Mouse (Mus musculus) monocyte, adult 59 days (primary cell): ENCODE data around the gene Cmtm2a. TPM values are rescaled to one million over a fixed set of nuclear protein-coding genes. Genes with fewer than 3 reads are reported as not detected.

Experiments
- total RNA-seq, 2 experiments: library from RNA; stranded (reverse); gene quantifications; one replicate each; pipeline ENCODE4 v1.2.4; 2023

The Cmtm2a gene
- not detected for total RNA-seq

DNA sequence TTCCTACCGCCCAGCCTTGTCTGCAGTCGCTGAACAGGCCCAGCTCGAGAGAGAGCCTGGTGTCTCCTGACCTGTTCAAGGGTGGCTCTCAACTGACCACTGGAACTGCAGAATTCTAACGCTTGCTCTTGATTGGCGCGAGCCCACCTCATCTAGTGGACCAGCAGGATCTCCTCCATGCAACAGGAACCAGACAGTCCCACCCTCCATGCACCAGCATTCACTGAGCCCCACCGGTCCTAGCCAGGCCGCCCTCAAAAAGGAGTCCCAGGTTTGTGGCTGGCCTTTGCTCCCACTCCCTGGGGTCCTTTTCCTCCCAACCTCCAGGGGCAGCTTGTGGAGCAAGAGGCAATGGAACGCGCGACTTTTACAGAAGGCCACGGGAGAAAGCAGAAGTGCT is at the start of gene Cmtm2a:
TSS of gene Cmtm2a (minus strand) at position 101 of the 400 bp plus-strand sequence.

DNA sequence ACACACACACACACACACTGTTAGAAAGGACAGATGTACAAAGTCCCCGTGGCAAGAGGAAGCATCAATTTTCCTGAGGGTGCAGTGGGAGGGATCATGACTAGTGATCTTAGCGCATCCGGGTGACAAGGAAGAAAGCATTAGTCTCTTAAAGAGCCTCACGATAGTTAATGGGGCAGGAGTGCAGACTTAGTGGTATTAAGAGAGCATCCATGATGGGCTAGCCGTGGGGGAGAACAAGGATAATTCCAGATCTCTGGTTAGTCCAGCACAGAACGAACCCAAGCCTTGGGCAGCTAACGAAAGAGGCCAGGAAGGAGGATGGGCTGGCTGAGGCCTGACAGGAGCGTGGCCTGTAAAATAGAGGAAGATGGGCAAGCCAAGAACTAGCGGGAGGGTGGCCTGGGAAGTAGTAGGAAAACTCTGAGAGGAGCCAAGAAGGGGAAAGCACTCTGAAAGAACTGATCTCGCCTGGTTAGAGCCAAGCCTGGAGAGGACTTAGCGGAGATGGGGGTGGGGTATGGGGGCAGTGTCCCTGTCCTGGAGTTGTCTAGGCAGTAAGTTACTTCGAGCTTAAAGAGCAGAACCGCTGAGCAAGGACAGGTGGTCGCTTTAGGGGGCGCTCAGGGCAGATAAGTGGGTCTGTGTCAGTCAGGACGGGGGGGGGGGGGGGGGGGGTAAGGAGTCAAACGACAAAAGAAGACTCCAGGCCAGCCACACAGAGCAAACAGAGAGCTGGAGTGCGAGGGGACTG is 46.4 kb upstream of the Cmtm2a start, which contains the start of gene Cmtm3:
TSS of gene Cmtm3 (plus strand) at position 182 of the 754 bp plus-strand sequence.

DNA sequence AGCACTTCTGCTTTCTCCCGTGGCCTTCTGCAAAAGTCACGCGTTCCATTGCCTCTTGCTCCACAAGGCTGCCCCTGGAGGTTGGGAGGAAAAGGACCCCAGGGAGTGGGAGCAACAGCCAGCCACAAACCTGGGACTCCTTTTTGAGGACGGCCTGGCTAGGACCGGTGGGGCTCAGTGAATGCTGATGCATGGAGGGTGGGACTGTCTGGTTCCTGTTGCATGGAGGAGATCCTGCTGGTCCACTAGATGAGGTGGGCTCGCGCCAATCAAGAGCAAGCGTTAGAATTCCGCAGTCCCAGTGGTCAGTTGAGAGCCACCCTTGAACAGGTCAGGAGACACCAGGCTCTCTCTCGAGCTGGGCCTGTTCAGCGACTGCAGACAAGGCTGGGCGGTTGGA is 28.9 kb upstream of the Cmtm2a start, which contains the start of gene Cmtm2b:
TSS of gene Cmtm2b (plus strand) at position 301 of the 400 bp plus-strand sequence.

DNA sequence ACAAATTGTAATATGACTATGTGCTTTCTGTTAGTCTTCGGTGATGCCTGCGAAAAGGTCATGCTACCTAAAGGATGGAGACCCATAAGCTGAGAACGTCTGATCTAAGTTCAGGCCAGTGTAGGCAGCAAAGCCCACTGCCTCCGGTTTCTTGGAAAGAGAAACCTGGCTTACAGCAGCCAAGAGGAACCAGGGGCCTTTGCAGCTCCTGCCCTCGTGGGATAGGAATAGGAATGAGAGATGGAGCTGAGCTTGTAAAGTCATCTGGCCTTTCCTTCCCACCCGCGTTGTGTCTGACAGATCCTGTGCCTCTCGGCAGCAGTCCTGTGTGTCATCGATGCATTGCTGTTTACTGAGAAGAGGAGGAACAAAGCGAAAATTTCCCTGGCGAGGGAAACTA is 28.3 kb upstream of the Cmtm2a start, which contains the start of gene Gm11020:
TSS of gene Gm11020 (plus strand) at position 301 of the 400 bp plus-strand sequence.

DNA sequence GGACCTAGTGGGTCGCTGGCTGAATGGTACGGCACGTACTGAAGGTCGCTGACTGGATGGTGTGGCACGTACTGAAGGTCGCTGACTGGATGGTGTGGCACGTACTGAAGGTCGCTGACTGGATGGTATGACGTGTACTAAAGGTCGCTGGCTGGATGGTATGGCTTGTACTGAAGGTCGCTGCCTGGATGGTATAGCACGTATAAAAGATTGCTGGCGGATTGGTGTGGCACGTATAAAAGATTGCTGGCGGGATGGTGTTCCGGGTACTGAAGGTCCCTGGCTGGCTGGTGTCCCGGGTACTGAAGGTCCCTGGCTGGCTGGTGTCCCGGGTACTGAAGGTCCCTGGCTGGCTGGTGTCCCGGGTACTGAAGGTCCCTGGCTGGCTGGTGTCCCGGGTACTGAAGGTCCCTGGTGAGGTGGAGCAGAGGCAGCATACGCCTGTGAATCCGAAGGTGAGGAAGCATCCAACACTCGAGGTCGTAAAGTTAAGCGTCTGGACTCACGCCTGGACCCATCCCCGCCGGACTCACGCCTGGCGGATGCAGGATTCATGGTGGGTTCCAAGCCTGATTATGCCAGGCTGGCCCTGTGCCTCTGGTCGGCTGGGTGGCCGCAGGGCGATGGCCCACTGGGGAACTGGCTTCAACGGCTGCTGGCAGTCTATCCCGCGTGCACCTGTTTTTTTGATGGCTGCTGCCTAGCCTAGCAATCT is 16.6 kb upstream of the Cmtm2a start, which contains the start of the genes Gm45711 and Cmtm1:
TSS of gene Gm45711 (minus strand) at position 641 of the 715 bp plus-strand sequence.
TSS of gene Cmtm1 (minus strand) at position 705 of the 715 bp plus-strand sequence.

DNA sequence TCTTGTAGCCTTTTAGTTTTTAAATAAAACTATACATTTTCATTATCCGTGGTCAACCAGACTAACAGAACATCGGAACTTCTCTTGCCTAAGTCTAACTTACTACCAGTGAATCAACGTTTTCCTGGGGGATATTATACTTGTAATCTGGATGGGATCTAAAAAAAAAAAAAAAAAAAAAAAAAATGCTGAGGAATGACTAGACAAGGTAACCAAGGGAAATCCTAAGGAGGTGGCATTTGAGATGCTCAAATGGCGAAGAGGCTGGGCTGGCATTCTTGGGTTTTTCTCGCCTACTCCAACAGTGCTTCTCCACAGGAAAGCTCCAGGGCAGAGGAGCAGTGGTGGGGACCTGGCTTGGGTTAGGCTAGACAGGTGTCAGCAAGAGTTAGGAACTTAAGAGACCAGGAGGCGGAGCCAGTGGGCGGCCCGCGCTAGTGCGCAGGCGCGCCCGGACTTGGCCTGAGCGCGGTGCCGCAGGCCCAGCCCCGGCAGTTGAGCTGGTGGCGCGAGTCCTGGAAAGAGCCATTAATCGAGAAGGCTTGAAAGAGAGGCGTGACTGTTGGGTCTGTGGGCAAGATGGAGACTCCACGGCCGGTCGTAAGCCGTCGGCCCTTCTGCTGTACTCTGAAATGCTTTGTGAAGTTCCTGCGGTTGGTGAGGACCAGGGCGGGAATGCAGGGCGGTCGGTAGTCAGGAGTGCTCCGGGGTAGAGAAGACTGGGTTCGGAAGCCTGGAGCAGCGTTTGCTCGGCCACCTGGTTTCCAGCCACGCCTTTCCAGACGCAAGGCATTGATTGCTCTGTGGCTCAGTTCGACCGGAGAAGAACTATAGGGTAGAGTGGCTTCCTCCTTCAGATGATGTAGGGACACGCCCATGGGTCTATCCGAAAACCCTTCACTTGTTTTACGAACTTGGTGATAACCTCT is 42.3 kb downstream of the Cmtm2a start, which contains the start of gene Cklf:
TSS of gene Cklf (plus strand) at position 423 of the 929 bp plus-strand sequence.

DNA sequence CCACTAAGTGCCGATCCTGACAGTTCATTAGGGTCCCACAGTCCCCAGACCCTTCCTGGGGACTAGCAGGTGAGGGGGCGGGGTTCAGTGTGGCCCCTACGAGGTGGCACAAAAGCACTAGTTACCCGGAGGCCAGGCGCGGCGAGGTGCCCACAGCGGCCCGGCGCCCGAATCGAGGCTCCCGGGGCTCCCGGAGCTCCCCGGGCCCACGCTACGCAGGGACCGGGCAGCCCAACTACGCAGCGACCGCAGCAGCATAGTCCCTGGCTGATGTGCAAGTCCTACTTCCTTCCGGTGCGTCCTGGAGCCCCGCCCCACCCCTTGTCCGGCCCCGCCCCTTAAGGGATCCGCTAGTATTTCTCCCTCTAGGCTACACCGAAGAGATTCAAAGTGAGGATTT is 44.7 kb downstream of the Cmtm2a start, which contains the start of gene Tk2:
TSS of gene Tk2 (minus strand) at position 283 of the 400 bp plus-strand sequence.

Other genes starting within 250 kb of the Cmtm2a start
- gene Cdh5, start 191.6 kb downstream of the Cmtm2a start, total RNA-seq = 1 to 10 TPM in 1 of 2 experiments, under 1 TPM in 1; 0.67 to 2.9 TPM
- not detected for gene Bean1, start 122.7 kb downstream of the Cmtm2a start, total RNA-seq
- 10 to 100 TPM; 48.1 to 49.8 TPM for gene Tk2, start 44.6 kb downstream of the Cmtm2a start, total RNA-seq
- gene Cklf, start 42.3 kb downstream of the Cmtm2a start, total RNA-seq = 10 to 100 TPM; 52.5 to 57.1 TPM
- not detected for gene Gm45711, start 16.9 kb upstream of the Cmtm2a start, total RNA-seq
- gene Cmtm1, start 17.0 kb upstream of the Cmtm2a start, total RNA-seq = not detected
- gene Gm11020, start 28.4 kb upstream of the Cmtm2a start, total RNA-seq = not detected
- not detected for gene Cmtm2b, start 29.0 kb upstream of the Cmtm2a start, total RNA-seq
- 100 to 1,000 TPM; 150 to 162 TPM for gene Cmtm3, start 46.2 kb upstream of the Cmtm2a start, total RNA-seq
- gene Cmtm4, start 102.6 kb upstream of the Cmtm2a start, total RNA-seq = 1 to 10 TPM; 3.4 to 3.6 TPM
- 10 to 100 TPM; 62.9 to 78.2 TPM for gene Dync1li2, start 149.9 kb upstream of the Cmtm2a start, total RNA-seq
- not detected for gene Terb1, start 216.7 kb upstream of the Cmtm2a start, total RNA-seq
- gene Nae1, start 241.5 kb upstream of the Cmtm2a start, total RNA-seq = 10 to 100 TPM; 20.2 to 26.1 TPM
- 1 to 10 TPM in 1 of 2 experiments, under 1 TPM in 1; 0.43 to 1.6 TPM for gene Car7, start 241.5 kb upstream of the Cmtm2a start, total RNA-seq